In genomic region chr4:106944898-106945297, GRCm38 (mm10) we compare ENCODE assay signal across 21 mouse cellular contexts. TPM values are rescaled to one million over a fixed set of nuclear protein-coding genes. Genes with fewer than 3 reads are reported as not detected.
DNase-seq lines count a peak whose midpoint lies in the region; TF ChIP-seq lines count a peak whose summit lies in the region.
"Had no signal": no experiment of that assay in that cellular context is flagged by ENCODE, and none has a peak within 500 bp of the region (broad histone marks: within the 10 kb centered on the region; RNA-seq: fewer than 3 reads in every experiment).

No protein-coding gene starts in this region.

- peak overlapping the region; percentile 14 for H3K4me2 ChIP-seq in myocyte (ENCODE audit: low read depth)
- H3K4me2 ChIP-seq: forebrain, embryonic 13.5 days; heart, embryonic 13.5 days; hindbrain, embryonic 14.5 days had no signal

- no peak overlapping the region for H3ac ChIP-seq in myocyte (ENCODE audit: control insufficient read depth, insufficient read length)

- no peak for TF ChIP-seq POLR2A in myocyte (IDR thresholded peaks at IDR 0.05; ENCODE audit: insufficient read length, low read depth)

- intact Hi-C loops in left cerebral cortex, postnatal 14 days (cut with DNase I), result loop anchor here (5.0 kb wide), 1 partner anchor 42 kb away; no protein-coding TSS in a partner anchor

- peak; percentile 39 for DNase-seq in thymus, postnatal 14 days
- no peak for DNase-seq in thymus, postnatal 0 days (ENCODE audit: low spot score)
- DNase-seq in NIH3T3 (ENCODE audit: low read depth), result peak; percentile 32
- no peak for DNase-seq in cerebellum, adult 11-12 months
- DNase-seq in left cerebral cortex, postnatal 14 days (ENCODE audit: low spot score in 2 of 2), result no peak
- DNase-seq: adrenal gland, adult 2 months; adrenal gland, postnatal 14 days; cerebellum, adult 18-20 months; cerebellum, adult 9-10 months; cerebellum, postnatal 14 days; gastrocnemius, postnatal 10 days; gastrocnemius, postnatal 36 days; heart, adult 2 months; heart, postnatal 14 days; heart, postnatal 4 days had no signal

- no peak overlapping the region for H3K4me3 ChIP-seq in myocyte
- H3K4me3 ChIP-seq: forebrain, embryonic 10.5 days; forebrain, embryonic 13.5 days; heart, adult 2 months; heart, embryonic 10.5 days; heart, embryonic 13.5 days had no signal

- H3K36me3 ChIP-seq in myocyte (ENCODE audit: control insufficient read depth, insufficient read depth), result no peaks in the 10 kb centered on the region

- H3K79me2 ChIP-seq in myocyte (ENCODE audit: control insufficient read depth, insufficient read depth), result peaks cover 80% of the 10 kb centered on the region

- no peaks in the 10 kb centered on the region for H3K27me3 ChIP-seq in myocyte (ENCODE audit: control insufficient read depth, insufficient read depth, insufficient read length)
- H3K27me3 ChIP-seq: forebrain, embryonic 13.5 days; heart, embryonic 13.5 days had no signal

TF ChIP-seq in myocyte, 11 proteins besides CTCF, POLR2A, EP300 and RAD21:
- no peak for TF ChIP-seq TCF12 (IDR thresholded peaks at IDR 0.05; ENCODE audit: insufficient read depth, poor library complexity, severe bottlenecking)
- no peak for TF ChIP-seq USF1 (IDR thresholded peaks at IDR 0.05; ENCODE audit: low read depth)
- TF ChIP-seq E2F4 (IDR thresholded peaks at IDR 0.05; ENCODE audit: insufficient read depth), result no peak
- peak in 1 of 3 experiments; percentile 73 for TF ChIP-seq MYOG (IDR thresholded peaks at IDR 0.05; ENCODE audit: control insufficient read depth in 1 of 3, insufficient read depth in 1 of 3, insufficient read length in 2 of 3, low read depth in 2 of 3)
- TF ChIP-seq CEBPB (IDR thresholded peaks at IDR 0.05; ENCODE audit: insufficient read depth, poor library complexity, severe bottlenecking), result no peak
- no peak for TF ChIP-seq REST (IDR thresholded peaks at IDR 0.05; ENCODE audit: insufficient read depth, insufficient read length)
- peak in 2 of 3 experiments; percentile 44 to 77 for TF ChIP-seq MYOD1 (IDR thresholded peaks at IDR 0.05; ENCODE audit: control insufficient read depth in 1 of 3, insufficient read length in 2 of 3, low read depth in 2 of 3)
- no peak for TF ChIP-seq MAX (IDR thresholded peaks at IDR 0.05; ENCODE audit: low read depth)
- TF ChIP-seq SRF (IDR thresholded peaks at IDR 0.05; ENCODE audit: control insufficient read depth, insufficient read length, low read depth), result no peak
TF ChIP-seq in myocyte: peak in this region for 2.

RNA-seq across cellular contexts. Expression of gene Ssbp3, which starts 34.4 kb away (rescaled TPM):
- 93.6 and 106 TPM in 2 replicates for polyA plus RNA-seq in thymus, postnatal 0 days (2015; fragmentation: Nextera tagmentation; extraction: Ambion mirVana)
- 59.4 TPM for polyA plus RNA-seq in myocyte (2012; fragmentation: generic; extraction: Trizol)
- total RNA-seq in left cerebral cortex, postnatal 14 days (2021), result 100 to 1,000 TPM; 109 to 115 TPM

Comparison
In these comparisons a context has a peak if more than half of its experiments do, and no peak if none do; other contexts are left out.
1. DNase-seq: peak in thymus, postnatal 14 days (single experiment) and NIH3T3 (single experiment); none in thymus, postnatal 0 days (single experiment), cerebellum, adult 11-12 months (single experiment) and left cerebral cortex, postnatal 14 days (0 of 2).